Mouse (Mus musculus) forelimb bud, embryonic 11.5 days (tissue): Measurements from ENCODE around the gene Hhatl.

Experiments
- DNase-seq: peaks from one replicate; pipeline ENCODE4 v3.0.0-alpha.2; 2012; ENCODE audit warnings: low read depth, low spot score

Gene Hhatl

GRCm38 (mm10) chr9:121791757-121792521, at the start of gene Hhatl:
Gene Hhatl, minus strand, starts transcription at chr9:121792507.
- no peak for DNase-seq

- DNase-seq: no peak
These were observed 47.3 kb upstream of the Hhatl start for GRCm38 (mm10) chr9:121839622-121839965.

- peak; percentile 77 for DNase-seq
These were observed 46.7 kb upstream of the Hhatl start, which contains the start of gene Ccdc13 for GRCm38 (mm10) chr9:121838829-121839621. Gene Ccdc13, minus strand, starts transcription at chr9:121839461.

- no peak for DNase-seq
These were observed 45.7 kb upstream of the Hhatl start for GRCm38 (mm10) chr9:121838008-121838407.

GRCm38 (mm10) chr9:121833825-121834224, 41.5 kb upstream of the Hhatl start:
- DNase-seq: no peak

GRCm38 (mm10) chr9:121830956-121831293, 38.6 kb upstream of the Hhatl start:
- peak; percentile 87 for DNase-seq

GRCm38 (mm10) chr9:121830243-121830955, 38.1 kb upstream of the Hhatl start:
- DNase-seq: peak; percentile 41

GRCm38 (mm10) chr9:121829270-121829992, 37.1 kb upstream of the Hhatl start:
- no peak for DNase-seq

- DNase-seq: no peak
These were observed 36.0 kb upstream of the Hhatl start for GRCm38 (mm10) chr9:121828314-121828713.

- no peak for DNase-seq
These were observed 34.0 kb upstream of the Hhatl start for GRCm38 (mm10) chr9:121826356-121826755.

GRCm38 (mm10) chr9:121823991-121824390, 31.7 kb upstream of the Hhatl start:
- no peak for DNase-seq

GRCm38 (mm10) chr9:121823051-121823450, 30.7 kb upstream of the Hhatl start:
- DNase-seq: no peak

GRCm38 (mm10) chr9:121822585-121822991, 30.3 kb upstream of the Hhatl start:
- no peak for DNase-seq

- no peak for DNase-seq
These were observed 28.5 kb upstream of the Hhatl start for GRCm38 (mm10) chr9:121820765-121821164.

- no peak for DNase-seq
These were observed 27.6 kb upstream of the Hhatl start for GRCm38 (mm10) chr9:121819771-121820471.

- DNase-seq: no peak
These were observed 26.9 kb upstream of the Hhatl start for GRCm38 (mm10) chr9:121819073-121819770.

GRCm38 (mm10) chr9:121815183-121815582, 22.9 kb upstream of the Hhatl start:
- DNase-seq: no peak

GRCm38 (mm10) chr9:121810081-121810821, 17.9 kb upstream of the Hhatl start:
- no peak for DNase-seq

GRCm38 (mm10) chr9:121808511-121808910, 16.2 kb upstream of the Hhatl start:
- DNase-seq: no peak

GRCm38 (mm10) chr9:121807947-121808346, 15.6 kb upstream of the Hhatl start:
- DNase-seq: no peak
